Mouse (Mus musculus) hindbrain, embryonic 16.5 days (tissue): ENCODE data around the gene Klhl4. TPM values are rescaled to one million over a fixed set of nuclear protein-coding genes. Genes with fewer than 3 reads are reported as not detected.
A peak's percentile ranks its signal among the peaks of the same experiment; 100 is the strongest.

ENCODE experiments used
- ATAC-seq: fragments of 200-750 bp; cut with Nextera tagmentation; 2 replicates; pipeline ENCODE4 v1.8.0; 2017; ENCODE audit warnings: moderate TSS enrichment, moderate library complexity
- H3K27ac ChIP-seq: fragments of 300-500 bp; sonication (generic); 2 replicates; pipeline ENCODE4 v1.5.1; 2014; ENCODE audit warnings: low read depth, mild to moderate bottlenecking, control low read depth, low read length, moderate library complexity
- H3K27me3 ChIP-seq: fragments of 300-500 bp; sonication (generic); replicated peaks from 2 replicates; pipeline ENCODE4 v1.6.1; 2014; ENCODE audit warnings: low read length; ENCODE audit not compliant: control insufficient read depth, insufficient read depth
- H3K36me3 ChIP-seq: fragments of 300-500 bp; sonication (generic); 2 replicates; pipeline ENCODE4 v1.6.1; 2014; ENCODE audit warnings: mild to moderate bottlenecking, low read length, moderate library complexity, mixed read lengths; ENCODE audit not compliant: control insufficient read depth, insufficient read depth
- H3K4me1 ChIP-seq: fragments of 300-500 bp; sonication (generic); 2 replicates; pipeline ENCODE4 v1.6.1; 2014; ENCODE audit warnings: low read depth, low read length; ENCODE audit not compliant: control insufficient read depth, insufficient read depth
- H3K4me2 ChIP-seq: fragments of 300-500 bp; sonication (generic); 2 replicates; pipeline ENCODE4 v1.6.1; 2014; ENCODE audit warnings: mild to moderate bottlenecking, low read length, control low read depth, moderate library complexity
- H3K4me3 ChIP-seq: fragments of 300-500 bp; sonication (generic); 2 replicates; pipeline ENCODE4 v1.5.1; 2014; ENCODE audit warnings: mild to moderate bottlenecking, low read length, control low read depth, moderate library complexity
- H3K9ac ChIP-seq: fragments of 300-500 bp; sonication (generic); 2 replicates; pipeline ENCODE4 v1.6.1; 2014; ENCODE audit warnings: low read depth, mild to moderate bottlenecking, control low read depth, low read length, moderate library complexity
- H3K9me3 ChIP-seq: fragments of 300-500 bp; sonication (generic); 2 replicates; pipeline ENCODE4 v1.6.1; 2014; ENCODE audit warnings: mild to moderate bottlenecking, low read length, moderate library complexity; ENCODE audit not compliant: control insufficient read depth
- WGBS: fragments of 180-500 bp; shearing (Covaris S2); extraction: QIAGEN DNeasy Blood & Tissue Kit; methylation state at CpG from one replicate; pipeline ENCODE4 v1.1.7; 2014; 5-methylcytosine and 5-hydroxymethylcytosine counted together
- polyA plus RNA-seq: library from polyadenylated mRNA; unstranded; fragments of >200 nt; fragmentation: Nextera tagmentation; extraction: Ambion mirVana; gene quantifications from 2 replicates; pipeline ENCODE4 v1.2.1, GENCODE M21; 2015

Gene Klhl4
- polyA plus RNA-seq = 11.5 and 12.1 TPM in 2 replicates

DNA sequence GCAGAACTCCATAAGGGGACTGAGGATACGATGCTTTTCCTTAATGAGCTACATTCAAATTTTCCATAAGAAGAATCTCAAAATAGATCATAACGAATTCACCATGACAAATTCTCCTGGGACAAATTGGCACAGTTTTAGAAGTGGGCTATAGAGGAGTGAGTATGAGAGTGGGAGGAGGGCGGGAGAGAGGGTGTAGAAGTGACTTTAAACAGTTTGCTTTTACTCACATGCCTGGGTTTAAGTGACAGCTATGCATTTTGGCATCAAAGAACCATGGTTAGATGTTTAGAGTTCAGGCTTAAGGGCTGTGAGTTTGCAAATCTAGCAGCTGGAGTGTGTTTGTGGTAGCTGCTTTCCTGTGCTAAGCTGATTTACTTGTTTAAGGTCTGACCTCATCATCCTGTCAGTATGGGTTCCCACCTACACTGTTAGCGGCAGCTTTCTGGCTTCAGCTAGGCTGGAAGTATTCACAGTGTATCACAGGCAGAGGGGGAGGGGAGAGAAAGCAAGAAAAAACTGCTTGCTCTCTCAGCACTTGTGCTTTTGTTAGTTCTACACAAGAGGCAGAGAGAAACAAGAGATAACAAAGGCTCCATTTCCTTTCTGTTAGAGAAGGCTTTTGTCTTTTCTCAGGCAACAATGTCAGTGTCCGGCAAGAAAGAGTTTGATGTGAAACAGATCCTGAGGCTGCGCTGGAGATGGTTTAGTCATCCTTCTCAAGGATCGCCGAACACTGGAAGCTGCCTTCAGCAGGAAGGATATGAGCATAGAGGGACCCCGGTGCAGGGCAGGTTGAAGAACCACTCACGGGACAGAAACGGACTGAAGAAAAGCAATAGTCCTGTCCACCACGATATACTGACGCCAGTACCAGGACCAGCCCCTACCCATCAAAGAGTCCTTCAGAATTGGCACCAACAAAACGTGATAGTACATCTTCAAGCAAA, at the start of gene Klhl4:
Gene Klhl4, plus strand, starts transcription at position 552 of the 950 bp plus-strand sequence.
- peak within 1 kb of the TSS; percentile 44 for H3K9ac ChIP-seq
- peak within 1 kb of the TSS; percentile 39 for H3K4me3 ChIP-seq
- no peaks in the 10 kb centered on the region for H3K27me3 ChIP-seq
- no peaks in the 10 kb centered on the region for H3K4me1 ChIP-seq
- H3K27ac ChIP-seq = peak within 1 kb of the TSS; percentile 63
- ATAC-seq = peak; percentile 91
- no peaks in the 10 kb centered on the region for H3K9me3 ChIP-seq
- peak within 1 kb of the TSS; percentile 55 for H3K4me2 ChIP-seq
- H3K36me3 ChIP-seq = no peaks in the 10 kb centered on the region
- WGBS = 27% methylated on average over 14 of the region's 14 CpGs

DNA sequence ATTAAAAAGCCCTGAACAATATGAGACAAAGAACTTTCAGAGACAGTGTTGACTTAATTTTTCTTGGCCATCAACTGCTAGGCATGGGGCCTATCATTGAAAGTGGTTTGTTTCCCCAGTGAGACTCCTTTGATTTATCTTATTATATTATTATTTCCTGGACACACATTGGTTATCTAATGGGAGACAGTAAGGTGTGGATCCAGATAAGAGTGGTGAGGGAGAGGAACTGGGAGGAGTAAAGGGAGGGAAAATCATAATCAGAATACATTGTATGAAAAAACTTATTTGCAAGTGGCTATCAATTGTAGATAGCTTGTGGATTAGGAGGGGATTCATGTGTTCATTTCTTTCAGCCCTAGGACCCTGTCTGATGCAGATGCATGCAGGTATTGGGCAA, 10.0 kb downstream of the Klhl4 start:
- H3K27ac ChIP-seq = no peak overlapping the region
- no peaks in the 10 kb centered on the region for H3K36me3 ChIP-seq
- H3K4me3 ChIP-seq = no peak overlapping the region
- no peak overlapping the region for H3K4me2 ChIP-seq
- H3K9me3 ChIP-seq = no peaks in the 10 kb centered on the region
- H3K9ac ChIP-seq = no peak overlapping the region
- no peak for ATAC-seq
- H3K4me1 ChIP-seq = no peaks in the 10 kb centered on the region
- H3K27me3 ChIP-seq = no peaks in the 10 kb centered on the region

DNA sequence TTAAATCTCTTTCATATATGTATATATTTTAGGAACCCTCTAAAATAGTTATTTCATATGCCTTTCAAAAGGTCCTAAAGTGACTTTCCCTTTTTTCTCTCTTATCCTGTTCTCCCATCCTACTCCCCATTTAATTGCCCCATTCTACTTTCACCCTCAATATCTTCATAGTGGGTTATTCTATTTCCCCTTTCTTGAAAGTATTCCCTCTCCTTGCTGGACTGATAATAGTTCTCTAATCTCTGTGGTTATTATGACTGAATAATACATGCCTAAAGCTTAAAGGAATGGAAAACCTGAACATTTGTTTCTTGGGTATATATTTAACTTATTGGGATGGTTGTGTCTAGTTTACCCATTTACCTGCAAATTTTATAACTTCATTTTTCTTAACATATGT, 12.6 kb downstream of the Klhl4 start:
- no peak overlapping the region for H3K4me2 ChIP-seq
- no peak overlapping the region for H3K27ac ChIP-seq
- H3K4me1 ChIP-seq = no peaks in the 10 kb centered on the region
- H3K9ac ChIP-seq = no peak overlapping the region
- no peaks in the 10 kb centered on the region for H3K27me3 ChIP-seq
- no peak overlapping the region for H3K4me3 ChIP-seq
- H3K36me3 ChIP-seq = no peaks in the 10 kb centered on the region
- no peaks in the 10 kb centered on the region for H3K9me3 ChIP-seq
- ATAC-seq = no peak

DNA sequence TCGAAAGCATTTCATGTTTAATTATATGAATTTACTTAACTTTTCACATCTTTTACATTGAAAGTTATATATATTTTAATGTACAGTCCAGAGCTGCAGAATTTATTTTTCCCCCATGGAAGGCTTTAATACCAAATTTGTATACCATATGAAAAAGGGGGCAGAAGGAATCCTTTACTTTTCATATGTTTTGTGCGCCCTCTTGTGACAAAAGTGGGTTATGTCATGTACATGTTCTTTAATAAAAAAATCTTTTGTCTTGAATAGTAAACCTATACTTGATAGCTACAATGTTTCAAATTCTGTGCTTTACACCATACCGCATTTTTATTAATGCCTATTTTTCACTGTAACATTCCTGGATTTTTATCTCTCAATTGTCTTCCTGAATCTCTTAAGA, 84.0 kb downstream of the Klhl4 start:
- WGBS = 36% methylated on average over 3 of the region's 3 CpGs
- no peak for ATAC-seq
- H3K36me3 ChIP-seq = no peaks in the 10 kb centered on the region
- no peak overlapping the region for H3K27ac ChIP-seq
- no peak overlapping the region for H3K4me3 ChIP-seq
- H3K9me3 ChIP-seq = no peaks in the 10 kb centered on the region
- no peak overlapping the region for H3K9ac ChIP-seq
- no peaks in the 10 kb centered on the region for H3K27me3 ChIP-seq
- H3K4me1 ChIP-seq = no peaks in the 10 kb centered on the region
- no peak overlapping the region for H3K4me2 ChIP-seq

DNA sequence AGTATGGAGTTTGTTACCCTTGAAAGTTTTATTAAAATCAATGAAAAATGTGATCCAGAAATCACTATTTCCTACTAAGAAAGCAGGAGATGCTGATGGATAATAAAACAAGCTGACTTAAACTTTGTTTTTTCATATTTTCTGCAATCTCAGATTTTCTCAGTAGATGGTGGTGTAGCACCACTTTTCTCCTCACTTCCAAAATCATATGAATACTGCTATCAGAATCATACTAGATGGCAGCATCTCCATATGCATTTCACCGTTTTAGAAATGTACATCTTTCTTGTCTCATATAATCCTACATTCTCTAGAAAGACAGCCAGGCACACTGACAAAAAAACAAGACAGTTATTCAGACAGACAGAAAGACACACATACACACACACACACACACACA, 108.2 kb downstream of the Klhl4 start:
- H3K27me3 ChIP-seq = no peaks in the 10 kb centered on the region
- H3K27ac ChIP-seq = no peak overlapping the region
- no peak overlapping the region for H3K4me2 ChIP-seq
- H3K4me3 ChIP-seq = no peak overlapping the region
- no peak for ATAC-seq
- H3K9me3 ChIP-seq = no peaks in the 10 kb centered on the region
- no peaks in the 10 kb centered on the region for H3K4me1 ChIP-seq
- no peak overlapping the region for H3K9ac ChIP-seq
- no peaks in the 10 kb centered on the region for H3K36me3 ChIP-seq
- WGBS = 51% methylated on average over 1 of the region's 1 CpGs
